Mouse (Mus musculus): ENCODE results near the gene Heatr5b.
A peak's percentile ranks its signal among the peaks of the same experiment; 100 is the strongest.

Gene Heatr5b

GRCm38 (mm10) chr17:78834856-78835835 lies at the start of gene Heatr5b, which contains the start of gene Gpatch11:
Heatr5b (minus strand) TSS chr17:78835364.
Gpatch11 (plus strand) TSS chr17:78835567.
- peak; percentile 97 for DNase-seq

GRCm38 (mm10) chr17:78883291-78883690 lies 48.1 kb upstream of the Heatr5b start:
- DNase-seq = no peak

GRCm38 (mm10) chr17:78882401-78883112 lies 47.4 kb upstream of the Heatr5b start, which contains the start of gene Eif2ak2:
Eif2ak2 (minus strand) TSS chr17:78882573.
- DNase-seq = peak; percentile 74

GRCm38 (mm10) chr17:78881878-78882304 lies 46.7 kb upstream of the Heatr5b start:
- peak; percentile 35 for DNase-seq

GRCm38 (mm10) chr17:78873886-78874285 lies 38.7 kb upstream of the Heatr5b start:
- DNase-seq = no peak

- no peak for DNase-seq
Observed at GRCm38 (mm10) chr17:78856243-78856642, 21.1 kb upstream of the Heatr5b start.

- no peak for DNase-seq
Observed at GRCm38 (mm10) chr17:78842271-78842928, 7.2 kb upstream of the Heatr5b start.

- DNase-seq = no peak
Observed at GRCm38 (mm10) chr17:78836056-78836455, 892 bp upstream of the Heatr5b start.

GRCm38 (mm10) chr17:78824346-78824745 lies 10.8 kb downstream of the Heatr5b start:
- DNase-seq = no peak

- no peak for DNase-seq
Observed at GRCm38 (mm10) chr17:78809582-78809981, 25.6 kb downstream of the Heatr5b start.

GRCm38 (mm10) chr17:78809019-78809418 lies 26.1 kb downstream of the Heatr5b start:
- no peak for DNase-seq

GRCm38 (mm10) chr17:78797222-78797621 lies 37.9 kb downstream of the Heatr5b start:
- no peak for DNase-seq

GRCm38 (mm10) chr17:78794390-78794789 lies 40.8 kb downstream of the Heatr5b start:
- DNase-seq = no peak

- DNase-seq = no peak
Observed at GRCm38 (mm10) chr17:78792122-78792521, 43.0 kb downstream of the Heatr5b start.

GRCm38 (mm10) chr17:78791690-78792070 lies 43.5 kb downstream of the Heatr5b start:
- no peak for DNase-seq

GRCm38 (mm10) chr17:78791068-78791689 lies 44.0 kb downstream of the Heatr5b start:
- no peak for DNase-seq

- DNase-seq = peak; percentile 11
Observed at GRCm38 (mm10) chr17:78788273-78788672, 46.9 kb downstream of the Heatr5b start.

GRCm38 (mm10) chr17:78778765-78779164 lies 56.4 kb downstream of the Heatr5b start:
- no peak for DNase-seq

GRCm38 (mm10) chr17:78772317-78772716 lies 62.8 kb downstream of the Heatr5b start:
- no peak for DNase-seq

- DNase-seq = no peak
Observed at GRCm38 (mm10) chr17:78770932-78771331, 64.2 kb downstream of the Heatr5b start.

- no peak for DNase-seq
Observed at GRCm38 (mm10) chr17:78769341-78769740, 65.8 kb downstream of the Heatr5b start.

- no peak for DNase-seq
Observed at GRCm38 (mm10) chr17:78768937-78769336, 66.2 kb downstream of the Heatr5b start.

GRCm38 (mm10) chr17:78767546-78767945 lies 67.6 kb downstream of the Heatr5b start:
- DNase-seq = no peak
